Mouse (Mus musculus) NIH3T3 (cell line): ENCODE results near the gene Hist1h4h.

ENCODE experiments used
- DNase-seq: peaks from one replicate; pipeline ENCODE4 v3.0.0-alpha.2; 2012; ENCODE audit warnings: low read depth

Hist1h4h gene

GRCm38 (mm10) chr13:23576906-23577639 is 46.2 kb downstream of the Hist1h4h start:
- DNase-seq, result no peak

DNA sequence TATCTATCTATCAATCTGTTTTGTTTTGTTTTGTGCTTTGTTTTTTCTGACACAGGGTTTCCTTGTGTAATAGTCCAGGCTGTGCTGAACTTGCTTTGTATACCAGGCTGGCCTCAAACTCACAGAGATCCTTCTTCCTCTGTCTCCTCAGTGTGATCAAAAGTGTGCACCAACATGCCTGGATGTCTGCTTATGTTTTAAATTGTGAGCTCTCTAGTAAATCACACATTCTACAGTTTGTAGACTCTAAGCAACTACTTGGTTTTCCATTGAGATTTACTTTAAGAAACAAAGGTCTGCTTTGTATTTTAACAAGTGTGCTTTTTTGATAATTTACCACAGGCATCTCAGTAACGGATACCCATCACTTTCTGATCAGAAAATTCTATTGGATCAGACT is 47.0 kb downstream of the Hist1h4h start:
- DNase-seq, result no peak
